Mouse (Mus musculus): ENCODE measurements at regions not wholly inside any gene's neighbourhood (a gene's known extent, or its start where the extent isn't known, plus 50 kb on each side); places are given as distances from the start of the nearest gene placed in this dataset.

GRCm38 (mm10) chr11:17620462-17621248, 333.0 kb downstream of the Etaa1 start:
- no peak for DNase-seq (ENCODE audit: low spot score in 2 of 2)

GRCm38 (mm10) chr11:17629541-17630171, 324.0 kb downstream of the Etaa1 start:
- DNase-seq (ENCODE audit: low spot score in 2 of 2) = no peak

GRCm38 (mm10) chr11:17630172-17630553, 323.5 kb downstream of the Etaa1 start:
- no peak for DNase-seq (ENCODE audit: low spot score in 2 of 2)

- no peak for DNase-seq (ENCODE audit: low spot score in 2 of 2)
Measured at GRCm38 (mm10) chr11:17637158-17637557, 316.5 kb downstream of the Etaa1 start.

GRCm38 (mm10) chr11:17639922-17640321, 313.8 kb downstream of the Etaa1 start:
- no peak for DNase-seq (ENCODE audit: low spot score in 2 of 2)

GRCm38 (mm10) chr11:17647441-17647840, 306.2 kb downstream of the Etaa1 start:
- no peak for DNase-seq (ENCODE audit: low spot score in 2 of 2)

GRCm38 (mm10) chr11:17651389-17652156, 302.1 kb downstream of the Etaa1 start:
- peak in 1 of 2 experiments; percentile 26 for DNase-seq (ENCODE audit: low spot score in 2 of 2)

- no peak for DNase-seq (ENCODE audit: low spot score in 2 of 2)
Measured at GRCm38 (mm10) chr11:17655840-17656239, 297.8 kb downstream of the Etaa1 start.

- DNase-seq (ENCODE audit: low spot score in 2 of 2) = no peak
Measured at GRCm38 (mm10) chr11:17657720-17658119, 296.0 kb downstream of the Etaa1 start.

GRCm38 (mm10) chr11:17658289-17658688, 295.4 kb downstream of the Etaa1 start:
- no peak for DNase-seq (ENCODE audit: low spot score in 2 of 2)

- no peak for DNase-seq (ENCODE audit: low spot score in 2 of 2)
Measured at GRCm38 (mm10) chr11:17658717-17659116, 295.0 kb downstream of the Etaa1 start.

GRCm38 (mm10) chr11:17663893-17664292, 289.8 kb downstream of the Etaa1 start:
- no peak for DNase-seq (ENCODE audit: low spot score in 2 of 2)

- DNase-seq (ENCODE audit: low spot score in 2 of 2) = no peak
Measured at GRCm38 (mm10) chr11:17665624-17666552, 287.8 kb downstream of the Etaa1 start.

- no peak for DNase-seq (ENCODE audit: low spot score in 2 of 2)
Measured at GRCm38 (mm10) chr11:17680998-17681397, 272.7 kb downstream of the Etaa1 start.

GRCm38 (mm10) chr11:17685711-17686113, 268.0 kb downstream of the Etaa1 start:
- DNase-seq (ENCODE audit: low spot score in 2 of 2) = peak; percentile 8 to 13

- DNase-seq (ENCODE audit: low spot score in 2 of 2) = no peak
Measured at GRCm38 (mm10) chr11:17686806-17687205, 266.9 kb downstream of the Etaa1 start.

GRCm38 (mm10) chr11:17694145-17694544, 259.5 kb downstream of the Etaa1 start:
- DNase-seq (ENCODE audit: low spot score in 2 of 2) = no peak

- no peak for DNase-seq (ENCODE audit: low spot score in 2 of 2)
Measured at GRCm38 (mm10) chr11:17708769-17709168, 244.9 kb downstream of the Etaa1 start.

- no peak for DNase-seq (ENCODE audit: low spot score in 2 of 2)
Measured at GRCm38 (mm10) chr11:17722051-17722450, 231.6 kb downstream of the Etaa1 start.

- DNase-seq (ENCODE audit: low spot score in 2 of 2) = no peak
Measured at GRCm38 (mm10) chr11:17727258-17728034, 226.2 kb downstream of the Etaa1 start.
